Mouse (Mus musculus): ENCODE data around the gene Eif5a.

GRCm38 (mm10) chr11:69904311-69904710 is 17.4 kb downstream of the Eif5a start:
- TF ChIP-seq CTCF (conservative IDR thresholded peaks at IDR 0.05; ENCODE audit: low read length) (no peak), POU5F1 (IDR thresholded peaks at IDR 0.05; ENCODE audit: borderline replicate concordance, low read length) (no peak), NANOG (IDR thresholded peaks at IDR 0.05; ENCODE audit: borderline replicate concordance, low read length) (no peak)
